Mouse (Mus musculus) MEL (cell line): ENCODE results near the gene Tmem14c.

Experiments used
- CTCF ChIP-seq, 3 experiments: IDR thresholded peaks in 2 of 3; conservative IDR thresholded peaks in 1 of 3; 2 replicates each; pipeline ENCODE4 v1.5.1; 2011 to 2012; ENCODE audit warnings: low read length in 3 of 3, low read depth in 2 of 3, mild to moderate bottlenecking in 2 of 3, improper control_type of control experiment in 1 of 3, inconsistent platforms in 1 of 3, mixed read lengths in 1 of 3, moderate library complexity in 1 of 3; ENCODE audit not compliant: control insufficient read depth in 1 of 3, insufficient read depth in 1 of 3, poor library complexity in 1 of 3, severe bottlenecking in 1 of 3
- USF2 ChIP-seq, 2 experiments: IDR thresholded peaks; 2 replicates each; pipeline ENCODE4 v1.6.1; 2011 to 2012; ENCODE audit warnings: improper control_type of control experiment in 2 of 2, low read length in 2 of 2, borderline replicate concordance in 1 of 2, inconsistent platforms in 1 of 2, low read depth in 1 of 2, mild to moderate bottlenecking in 1 of 2; ENCODE audit not compliant: insufficient read depth in 1 of 2

DNA sequence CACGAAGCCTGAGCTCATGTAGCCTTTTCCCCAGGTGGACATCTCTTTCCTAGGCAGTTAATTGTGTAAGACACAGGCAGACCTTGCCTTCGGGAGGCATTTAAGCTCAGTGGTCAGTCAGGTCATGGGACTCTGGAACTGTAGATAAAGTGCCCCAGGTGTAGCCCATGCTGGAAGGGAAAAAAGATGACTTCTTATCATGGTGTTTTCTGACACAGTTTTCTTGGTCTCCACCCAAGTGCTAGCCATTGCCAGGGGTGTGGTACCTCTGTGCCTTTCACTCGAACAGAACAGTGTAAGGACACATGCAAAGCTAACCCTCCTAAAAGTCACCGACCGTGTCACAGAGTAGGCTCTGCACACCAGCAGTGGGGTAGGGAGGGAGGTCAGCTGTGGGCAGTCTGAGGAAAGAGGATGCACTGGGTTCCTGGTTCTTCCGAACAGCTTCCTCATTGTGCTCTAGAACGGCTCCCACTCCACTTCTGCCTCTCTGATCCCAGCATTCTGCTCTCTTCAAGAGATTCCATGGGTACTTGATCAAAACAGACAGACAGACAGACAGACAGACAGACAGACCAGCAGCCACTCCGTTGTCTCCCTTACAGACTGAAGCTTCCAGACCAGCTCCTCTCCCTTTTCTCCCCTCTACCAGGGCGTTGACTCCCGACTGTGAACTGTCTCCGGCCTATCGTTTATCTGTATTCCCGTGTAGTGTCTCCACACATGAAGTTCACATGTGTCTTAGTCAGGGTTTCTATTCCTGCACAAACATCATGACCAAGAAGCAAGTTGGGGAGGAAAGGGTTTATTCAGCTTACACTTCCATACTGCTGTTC, 2.9 kb downstream of the Tmem14c start:
- TF ChIP-seq USF2 (IDR thresholded peaks at IDR 0.05; ENCODE audit: borderline replicate concordance in 1 of 2, insufficient read depth in 1 of 2, low read depth in 1 of 2, low read length in 2 of 2): no peak
- no peak for TF ChIP-seq CTCF (IDR thresholded peaks at IDR 0.05 in 2 of 3, conservative IDR thresholded peaks at IDR 0.05 in 1 of 3; ENCODE audit: control insufficient read depth in 1 of 3, insufficient read depth in 1 of 3, low read depth in 2 of 3, low read length in 3 of 3, poor library complexity in 1 of 3, severe bottlenecking in 1 of 3)
